Mouse (Mus musculus): ENCODE results near the gene Klb.
"Not testable (repeated sequence)": the region's sequence is repeated elsewhere in the genome, so short reads cannot be mapped to it uniquely, and the experiment has no call there.

GRCm38 (mm10) chr5:65299623-65300022 lies 48.5 kb upstream of the Klb start:
- not testable (repeated sequence) for TF ChIP-seq CTCF (IDR thresholded peaks at IDR 0.05; ENCODE audit: low read depth, low read length); GATA1 (IDR thresholded peaks at IDR 0.05; ENCODE audit: borderline replicate concordance, low read length); TAL1 (conservative IDR thresholded peaks at IDR 0.05; ENCODE audit: low read depth, low read length); GATA2 (IDR thresholded peaks at IDR 0.05; ENCODE audit: borderline replicate concordance, low read depth, low read length)

Measured in G1E (cell line).